Mouse (Mus musculus) lung, postnatal 0 days (tissue): ENCODE measurements around the gene Nck1.

Experiments used
- CTCF ChIP-seq: IDR thresholded peaks from 2 replicates; pipeline ENCODE4 v1.5.1; 2016; ENCODE audit warnings: antibody characterized with exemption, mild to moderate bottlenecking
- EP300 ChIP-seq: IDR thresholded peaks from 2 replicates; pipeline ENCODE4 v1.6.1; 2016; ENCODE audit warnings: antibody characterized with exemption, mild to moderate bottlenecking, control low read depth

DNA sequence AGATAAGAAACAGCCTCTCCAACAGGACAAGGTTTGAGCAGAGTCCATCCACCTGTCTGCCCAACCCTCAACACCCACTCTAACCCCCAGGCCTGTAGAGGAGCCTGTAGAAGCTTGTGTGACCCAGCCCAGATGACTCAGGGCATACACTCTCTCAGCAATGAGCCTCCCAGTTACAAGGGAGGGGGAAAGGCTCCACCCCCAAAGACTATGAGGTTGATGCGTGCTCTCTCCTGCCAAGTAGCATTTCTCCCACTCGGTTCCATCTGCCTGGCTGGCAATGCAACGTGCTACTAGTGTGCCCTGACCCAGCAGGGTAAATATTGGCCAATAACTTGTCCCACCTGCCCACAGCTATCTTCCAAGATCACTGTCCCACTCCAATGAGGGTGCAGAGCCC, 79.2 kb downstream of the Nck1 start:
- TF ChIP-seq EP300 (no peak), CTCF (no peak)
